Mouse (Mus musculus) gastrocnemius, postnatal 4 days (tissue): Measurements from ENCODE around the gene Rundc3b. TPM values are rescaled to one million over a fixed set of nuclear protein-coding genes. Genes with fewer than 3 reads are reported as not detected.

Source experiments
- DNase-seq, 2 experiments: peaks; one replicate each; pipeline ENCODE4 v3.0.0; 2021 to 2022; ENCODE audit warnings: low spot score in 2 of 2, mixed read lengths in 2 of 2
- long read RNA-seq, 2 experiments: library from polyadenylated mRNA; stranded (forward); transcript quantifications; one replicate each; pipeline ENCODE4 v2.0.0; 2021
- total RNA-seq, 2 experiments: library from RNA; stranded (reverse); gene quantifications; 2 replicates each; pipeline ENCODE4 v1.2.3; 2021

The Rundc3b gene
- total RNA-seq, result under 1 TPM; 0.59 to 0.88 TPM
- long read RNA-seq, experiment 1, partial matches to known transcripts, result 0 of 1 reads
- long read RNA-seq, experiment 1, other reads (novel, unspliced or antisense), result 0 of 1 reads
- long read RNA-seq, experiment 2, partial matches to known transcripts, result 0 of 3 reads
- long read RNA-seq, experiment 2, other reads (novel, unspliced or antisense), result 3 of 3 reads

GRCm38 (mm10) chr5:8622596-8623231 is at the start of gene Rundc3b:
TSS of gene Rundc3b (minus strand) at chr5:8622952.
- peak; percentile 55 to 78 for DNase-seq

GRCm38 (mm10) chr5:8669606-8670005 is 46.9 kb upstream of the Rundc3b start:
- DNase-seq, result no peak

GRCm38 (mm10) chr5:8667758-8668474 is 45.2 kb upstream of the Rundc3b start:
- DNase-seq, result no peak

GRCm38 (mm10) chr5:8664678-8665077 is 41.9 kb upstream of the Rundc3b start:
- no peak for DNase-seq

- DNase-seq, result no peak
Measured at GRCm38 (mm10) chr5:8660738-8661151, 38.0 kb upstream of the Rundc3b start.

- peak; percentile 15 to 17 for DNase-seq
Measured at GRCm38 (mm10) chr5:8659911-8660737, 37.4 kb upstream of the Rundc3b start, which contains the start of gene Abcb1a. TSS of gene Abcb1a (plus strand) at chr5:8660077.

- DNase-seq, result no peak
Measured at GRCm38 (mm10) chr5:8652085-8652484, 29.3 kb upstream of the Rundc3b start.

- no peak for DNase-seq
Measured at GRCm38 (mm10) chr5:8648774-8649173, 26.0 kb upstream of the Rundc3b start.

- DNase-seq, result no peak
Measured at GRCm38 (mm10) chr5:8648300-8648699, 25.5 kb upstream of the Rundc3b start.

GRCm38 (mm10) chr5:8634489-8634975 is 11.8 kb upstream of the Rundc3b start:
- no peak for DNase-seq

- DNase-seq, result no peak
Measured at GRCm38 (mm10) chr5:8632901-8633300, 10.1 kb upstream of the Rundc3b start.

GRCm38 (mm10) chr5:8622071-8622595 is 619 bp downstream of the Rundc3b start:
- DNase-seq, result peak in 1 of 2 experiments; percentile 26

GRCm38 (mm10) chr5:8571118-8571517 is 51.6 kb downstream of the Rundc3b start:
- no peak for DNase-seq

- no peak for DNase-seq
Measured at GRCm38 (mm10) chr5:8566867-8567266, 55.9 kb downstream of the Rundc3b start.

- no peak for DNase-seq
Measured at GRCm38 (mm10) chr5:8544512-8544911, 78.2 kb downstream of the Rundc3b start.

- no peak for DNase-seq
Measured at GRCm38 (mm10) chr5:8542631-8543207, 80.0 kb downstream of the Rundc3b start.

- DNase-seq, result no peak
Measured at GRCm38 (mm10) chr5:8541120-8542117, 81.3 kb downstream of the Rundc3b start.

- no peak for DNase-seq
Measured at GRCm38 (mm10) chr5:8519006-8519405, 103.7 kb downstream of the Rundc3b start.

GRCm38 (mm10) chr5:8491778-8492177 is 131.0 kb downstream of the Rundc3b start:
- DNase-seq, result no peak
